Mouse (Mus musculus) liver, adult 10 weeks (tissue): ENCODE results near the gene Asb4. TPM values are rescaled to one million over a fixed set of nuclear protein-coding genes. Genes with fewer than 3 reads are reported as not detected.

ENCODE experiments used
- polyA plus RNA-seq: library from polyadenylated mRNA; stranded (reverse); fragments of 350-450 nt; fragmentation: Illumina TruSeq; extraction: RNeasy Lipid Tissue Mini Kit (QIAGEN cat#74804); gene quantifications from one replicate; pipeline ENCODE4 v1.2.3, GENCODE M21; 2014; ENCODE audit warnings: low read depth, low replicate concordance

Gene Asb4
- polyA plus RNA-seq = 0.50 TPM

GRCm38 (mm10) chr6:5383336-5384177 lies at the start of gene Asb4:
Gene Asb4 (plus strand): TSS chr6:5383386.

Other genes starting within 250 kb of the Asb4 start
- 4,513 TPM for gene Pon1, start 189.4 kb upstream of the Asb4 start, polyA plus RNA-seq
- 153 TPM for gene Pon3, start 127.1 kb upstream of the Asb4 start, polyA plus RNA-seq
- gene Pon2, start 84.9 kb upstream of the Asb4 start, polyA plus RNA-seq = 54.0 TPM
- 28.0 TPM for gene Pdk4, start 112.9 kb downstream of the Asb4 start, polyA plus RNA-seq